ENCODE assay signal across 30 mouse cellular contexts in genomic region chr4:52986266-52986665, GRCm38 (mm10). TPM values are rescaled to one million over a fixed set of nuclear protein-coding genes. Genes with fewer than 3 reads are reported as not detected.
DNase-seq lines count a peak whose midpoint lies in the region; ATAC-seq and TF ChIP-seq lines count a peak whose summit lies in the region.
"Had no signal": no experiment of that assay in that cellular context is flagged by ENCODE, and none has a peak within 500 bp of the region (broad histone marks: within the 10 kb centered on the region; RNA-seq: fewer than 3 reads in every experiment).

No protein-coding gene starts in this region.

- intact Hi-C loops in left cerebral cortex, postnatal 4 days (cut with DNase I): loop anchor here (10.0 kb wide), 1 partner anchor 171 kb away; the partner anchor contains the start of gene Olfr275

- no peak for ATAC-seq in forebrain, embryonic 14.5 days
- no peak for ATAC-seq in forebrain, embryonic 11.5 days (replicated peaks; ENCODE audit: low FRiP score)
- ATAC-seq: activated CD4-positive, CD25-positive, alpha-beta regulatory T cell, adult 4 months; CD4-positive, CD25-positive, alpha-beta regulatory T cell, adult 4 months; forebrain, embryonic 15.5 days; Patski had no signal

- no peaks in the 10 kb centered on the region for H3K36me3 ChIP-seq in forebrain, embryonic 14.5 days (ENCODE audit: control insufficient read depth, insufficient read depth, low read length)
- no peaks in the 10 kb centered on the region for H3K36me3 ChIP-seq in forebrain, embryonic 11.5 days (ENCODE audit: control insufficient read depth, insufficient read depth, low read length)
- H3K36me3 ChIP-seq: embryonic facial prominence, embryonic 13.5 days; embryonic facial prominence, embryonic 15.5 days; forebrain, embryonic 10.5 days; forebrain, embryonic 15.5 days; G1E had no signal

- no peak for TF ChIP-seq CTCF in cerebellum, adult 2 months (IDR thresholded peaks at IDR 0.05; ENCODE audit: borderline replicate concordance, insufficient read depth, low read depth, low read length)
- no peak for TF ChIP-seq CTCF in brain, embryonic 14.5 days (IDR thresholded peaks at IDR 0.05; ENCODE audit: borderline replicate concordance, extremely low read depth, insufficient read depth, insufficient read length)

- no peak for TF ChIP-seq POLR2A in cerebellum, adult 2 months (IDR thresholded peaks at IDR 0.05; ENCODE audit: borderline replicate concordance, insufficient read depth, low read length)
- TF ChIP-seq POLR2A in brain, embryonic 14.5 days (IDR thresholded peaks at IDR 0.05; ENCODE audit: borderline replicate concordance, extremely low read depth, insufficient read depth, insufficient read length, poor library complexity, severe bottlenecking): no peak

- peak; percentile 70 to 78 for DNase-seq in cerebellum, postnatal 10 days
- no peak for DNase-seq in cerebellum, adult 2 months
- peak; percentile 4 for DNase-seq in forebrain, embryonic 14.5 days (ENCODE audit: low spot score)
- DNase-seq in forebrain, embryonic 11.5 days (ENCODE audit: low spot score): no peak
- DNase-seq in left cerebral cortex, postnatal 4 days: peak; percentile 28
- no peak for DNase-seq in left cerebral cortex, adult 9 months (ENCODE audit: low spot score in 2 of 2)
- DNase-seq in brain, embryonic 14.5 days (ENCODE audit: low read depth): peak; percentile 28
- DNase-seq: adrenal gland, adult 8-10 months; adrenal gland, postnatal 14 days; adrenal gland, postnatal 36 days; B cell, adult 2 months; cerebellum, adult 11-12 months; cerebellum, adult 8-10 months; cerebellum, adult 9-11 months; cerebellum, postnatal 36 days; embryo, embryonic 11 days had no signal

- no peaks in the 10 kb centered on the region for H3K4me1 ChIP-seq in cerebellum, adult 2 months (ENCODE audit: control insufficient read depth, insufficient read depth, low read length)
- no peaks in the 10 kb centered on the region for H3K4me1 ChIP-seq in forebrain, embryonic 14.5 days (ENCODE audit: control insufficient read depth, insufficient read depth, low read length)
- H3K4me1 ChIP-seq in forebrain, embryonic 11.5 days (replicated peaks; ENCODE audit: control insufficient read depth, insufficient read depth, low read length): no peaks in the 10 kb centered on the region
- H3K4me1 ChIP-seq: forebrain, embryonic 15.5 days had no signal

- no peak overlapping the region for H3K27ac ChIP-seq in cerebellum, adult 2 months (ENCODE audit: insufficient read depth, low read length)
- no peak overlapping the region for H3K27ac ChIP-seq in forebrain, embryonic 14.5 days (ENCODE audit: low read depth, low read length)
- H3K27ac ChIP-seq in forebrain, embryonic 11.5 days (ENCODE audit: low read depth, low read length): no peak overlapping the region
- H3K27ac ChIP-seq: embryonic facial prominence, embryonic 13.5 days; embryonic facial prominence, embryonic 15.5 days; forebrain, embryonic 10.5 days; forebrain, embryonic 15.5 days had no signal

- no peak overlapping the region for H3K4me2 ChIP-seq in forebrain, embryonic 14.5 days (ENCODE audit: low read length)
- H3K4me2 ChIP-seq in forebrain, embryonic 11.5 days (ENCODE audit: low read depth, low read length, severe bottlenecking): no peak overlapping the region
- H3K4me2 ChIP-seq: embryonic facial prominence, embryonic 13.5 days; embryonic facial prominence, embryonic 15.5 days; forebrain, embryonic 15.5 days had no signal

- 14% methylated on average over 2 of the region's 2 CpGs for WGBS in cerebellum, adult 2 months
- 86% methylated on average over 2 of the region's 2 CpGs for WGBS in forebrain, embryonic 14.5 days
- 88% methylated on average over 2 of the region's 2 CpGs for WGBS in forebrain, embryonic 11.5 days

- H3K9me3 ChIP-seq in forebrain, embryonic 14.5 days (replicated peaks; ENCODE audit: control insufficient read depth, low read length): no peaks in the 10 kb centered on the region
- no peaks in the 10 kb centered on the region for H3K9me3 ChIP-seq in forebrain, embryonic 11.5 days (ENCODE audit: control insufficient read depth, low read length)
- H3K9me3 ChIP-seq: embryonic facial prominence, embryonic 13.5 days; embryonic facial prominence, embryonic 15.5 days; forebrain, embryonic 10.5 days; forebrain, embryonic 15.5 days; G1E had no signal

- no peaks in the 10 kb centered on the region for H3K27me3 ChIP-seq in cerebellum, adult 2 months (ENCODE audit: control insufficient read depth, insufficient read depth, low read length)
- no peaks in the 10 kb centered on the region for H3K27me3 ChIP-seq in forebrain, embryonic 14.5 days (replicated peaks; ENCODE audit: control insufficient read depth, insufficient read depth, low read length)
- no peaks in the 10 kb centered on the region for H3K27me3 ChIP-seq in forebrain, embryonic 11.5 days (ENCODE audit: control insufficient read depth, insufficient read depth, low read length)
- H3K27me3 ChIP-seq: CH12.LX; embryonic facial prominence, embryonic 13.5 days; embryonic facial prominence, embryonic 15.5 days; forebrain, embryonic 15.5 days had no signal

- H3K4me3 ChIP-seq in cerebellum, adult 2 months (replicated peaks; ENCODE audit: insufficient read depth, low read depth, low read length): no peak overlapping the region
- no peak overlapping the region for H3K4me3 ChIP-seq in forebrain, embryonic 14.5 days (ENCODE audit: low read depth, low read length)
- no peak overlapping the region for H3K4me3 ChIP-seq in forebrain, embryonic 11.5 days (ENCODE audit: low read depth, low read length)
- H3K4me3 ChIP-seq: embryonic facial prominence, embryonic 13.5 days; embryonic facial prominence, embryonic 15.5 days; erythroblast, embryonic 14.5 days; forebrain, embryonic 10.5 days; forebrain, embryonic 15.5 days had no signal

- no peak overlapping the region for H3K9ac ChIP-seq in forebrain, embryonic 14.5 days (ENCODE audit: low read length)
- no peak overlapping the region for H3K9ac ChIP-seq in forebrain, embryonic 11.5 days (ENCODE audit: low read length)
- H3K9ac ChIP-seq: embryonic facial prominence, embryonic 13.5 days; embryonic facial prominence, embryonic 15.5 days; forebrain, embryonic 15.5 days had no signal

RNA-seq across cellular contexts. Expression of gene Nipsnap3a, which starts 2.8 kb away (rescaled TPM):
- not detected in 2 replicates for polyA plus RNA-seq in cerebellum, adult 2 months (2012; rRNA removed)
- polyA plus RNA-seq in forebrain, embryonic 14.5 days (2014; fragmentation: Nextera tagmentation; extraction: Ambion mirVana): not detected in 2 replicates
- not detected in 2 replicates for polyA plus RNA-seq in forebrain, embryonic 11.5 days (2014; fragmentation: Nextera tagmentation; extraction: Ambion mirVana)
- total RNA-seq in left cerebral cortex, postnatal 4 days (2021): not detected
- not detected in 2 replicates for polyA plus RNA-seq in brain, embryonic 14.5 days (2012; rRNA removed)
- total RNA-seq: adrenal gland, adult 18-20 months; adrenal gland, adult 8-10 months; adrenal gland, postnatal 14 days; adrenal gland, postnatal 36 days; CH12.LX; common myeloid progenitor, adult 5-6 weeks; G1E had no signal
- polyA plus RNA-seq: activated CD4-positive, CD25-positive, alpha-beta regulatory T cell, adult 4 months; embryonic facial prominence, embryonic 11.5 days; embryonic facial prominence, embryonic 13.5 days; embryonic facial prominence, embryonic 15.5 days; erythroblast, embryonic 14.5 days; forebrain, embryonic 10.5 days; forebrain, embryonic 15.5 days; frontal cortex, adult 2 months; G1E; Patski had no signal

RNA-seq across cellular contexts. Expression of gene Olfr270, which starts 21.9 kb away (rescaled TPM):
- not detected in 2 replicates for polyA plus RNA-seq in cerebellum, adult 2 months (2012; rRNA removed)
- polyA plus RNA-seq in forebrain, embryonic 14.5 days (2014; fragmentation: Nextera tagmentation; extraction: Ambion mirVana): not detected in 2 replicates
- not detected in 2 replicates for polyA plus RNA-seq in forebrain, embryonic 11.5 days (2014; fragmentation: Nextera tagmentation; extraction: Ambion mirVana)
- total RNA-seq in left cerebral cortex, postnatal 4 days (2021): not detected
- not detected in 2 replicates for polyA plus RNA-seq in brain, embryonic 14.5 days (2012; rRNA removed)
- total RNA-seq: adrenal gland, adult 18-20 months; adrenal gland, adult 8-10 months; adrenal gland, postnatal 14 days; adrenal gland, postnatal 36 days; CH12.LX; common myeloid progenitor, adult 5-6 weeks had no signal
- polyA plus RNA-seq: activated CD4-positive, CD25-positive, alpha-beta regulatory T cell, adult 4 months; CD4-positive, CD25-positive, alpha-beta regulatory T cell, adult 4 months; embryonic facial prominence, embryonic 11.5 days; embryonic facial prominence, embryonic 13.5 days; embryonic facial prominence, embryonic 15.5 days; erythroblast, embryonic 14.5 days; forebrain, embryonic 10.5 days; forebrain, embryonic 15.5 days; frontal cortex, adult 2 months; G1E; Patski had no signal

RNA-seq across cellular contexts. Expression of gene Nipsnap3b, which starts 25.4 kb away (rescaled TPM):
- polyA plus RNA-seq in cerebellum, adult 2 months (2012; rRNA removed): 11.6 and 12.8 TPM in 2 replicates
- polyA plus RNA-seq in forebrain, embryonic 14.5 days (2014; fragmentation: Nextera tagmentation; extraction: Ambion mirVana): 173 and 182 TPM in 2 replicates
- 82.5 and 86.4 TPM in 2 replicates for polyA plus RNA-seq in forebrain, embryonic 11.5 days (2014; fragmentation: Nextera tagmentation; extraction: Ambion mirVana)
- 10 to 100 TPM; 50.5 to 50.6 TPM for total RNA-seq in left cerebral cortex, postnatal 4 days (2021)
- polyA plus RNA-seq in brain, embryonic 14.5 days (2012; rRNA removed): 76.3 and 76.9 TPM in 2 replicates

Comparison
In these comparisons a context has a peak if more than half of its experiments do, and no peak if none do; other contexts are left out.
1. DNase-seq: peak in cerebellum, postnatal 10 days (2 of 2), forebrain, embryonic 14.5 days (single experiment), left cerebral cortex, postnatal 4 days (single experiment) and brain, embryonic 14.5 days (single experiment); none in cerebellum, adult 2 months (0 of 2), forebrain, embryonic 11.5 days (single experiment) and left cerebral cortex, adult 9 months (0 of 2).